Mouse (Mus musculus) left cerebral cortex, postnatal 25 days (tissue): ENCODE results near the gene Tgfa. TPM values are rescaled to one million over a fixed set of nuclear protein-coding genes. Genes with fewer than 3 reads are reported as not detected.

Experiments
- total RNA-seq, 2 experiments: library from RNA; stranded (reverse); gene quantifications; 2 replicates each; pipeline ENCODE4 v1.2.3; 2021

Gene Tgfa
- total RNA-seq, 2 experiments from 2014 or later = 13.8 to 22.5 TPM

Other genes starting within 250 kb of the Tgfa start
- 10 to 100 TPM; 69.9 to 89.7 TPM for gene Dusp11, start 233.6 kb upstream of the Tgfa start, total RNA-seq
- not detected for gene Figla, start 179.1 kb upstream of the Tgfa start, total RNA-seq
- 100 to 1,000 TPM; 232 to 242 TPM for gene Add2, start 166.5 kb upstream of the Tgfa start, total RNA-seq
- gene Fam136a, start 170.4 kb downstream of the Tgfa start, total RNA-seq = 10 to 100 TPM; 23.9 to 24.1 TPM
- 10 to 100 TPM; 58.9 to 62.2 TPM for gene Snrpg, start 176.1 kb downstream of the Tgfa start, total RNA-seq
- gene Pcyox1, start 201.9 kb downstream of the Tgfa start, total RNA-seq = 100 to 1,000 TPM in 1 of 2 experiments, 10 to 100 TPM in 1; 95.3 to 104 TPM
- gene Tia1, start 209.0 kb downstream of the Tgfa start, total RNA-seq = 100 to 1,000 TPM; 107 to 116 TPM
- not detected for gene Gm44790, start 231.4 kb downstream of the Tgfa start, total RNA-seq
- gene C87436, start 243.2 kb downstream of the Tgfa start, total RNA-seq = 10 to 100 TPM; 19.2 to 19.5 TPM